Mouse (Mus musculus) embryonic fibroblast, embryonic 13.5 days (primary cell): Measurements from ENCODE around the gene Grcc10.

ENCODE experiments used
- CTCF ChIP-seq: IDR thresholded peaks from 2 replicates; pipeline ENCODE4 v1.5.1; 2011; ENCODE audit warnings: mild to moderate bottlenecking, control low read depth, low read length, moderate library complexity, borderline replicate concordance; ENCODE audit not compliant: insufficient read depth
- POLR2A ChIP-seq: IDR thresholded peaks from 2 replicates; pipeline ENCODE4 v1.6.1; 2011; ENCODE audit warnings: low read depth, mild to moderate bottlenecking, control low read depth, low read length, moderate library complexity

- TF ChIP-seq CTCF (no peak), POLR2A (no peak)
Measured at GRCm38 (mm10) chr6:124746296-124746605, 5.1 kb upstream of the Grcc10 start.
